Mouse (Mus musculus) fibroblast of lung, adult 2 months (primary cell): ENCODE results near the gene Sft2d2.

Experiments used
- DNase-seq: peaks from one replicate; pipeline ENCODE4 v3.0.0-alpha.2; 2011; ENCODE audit warnings: low read depth

The Sft2d2 gene

DNA sequence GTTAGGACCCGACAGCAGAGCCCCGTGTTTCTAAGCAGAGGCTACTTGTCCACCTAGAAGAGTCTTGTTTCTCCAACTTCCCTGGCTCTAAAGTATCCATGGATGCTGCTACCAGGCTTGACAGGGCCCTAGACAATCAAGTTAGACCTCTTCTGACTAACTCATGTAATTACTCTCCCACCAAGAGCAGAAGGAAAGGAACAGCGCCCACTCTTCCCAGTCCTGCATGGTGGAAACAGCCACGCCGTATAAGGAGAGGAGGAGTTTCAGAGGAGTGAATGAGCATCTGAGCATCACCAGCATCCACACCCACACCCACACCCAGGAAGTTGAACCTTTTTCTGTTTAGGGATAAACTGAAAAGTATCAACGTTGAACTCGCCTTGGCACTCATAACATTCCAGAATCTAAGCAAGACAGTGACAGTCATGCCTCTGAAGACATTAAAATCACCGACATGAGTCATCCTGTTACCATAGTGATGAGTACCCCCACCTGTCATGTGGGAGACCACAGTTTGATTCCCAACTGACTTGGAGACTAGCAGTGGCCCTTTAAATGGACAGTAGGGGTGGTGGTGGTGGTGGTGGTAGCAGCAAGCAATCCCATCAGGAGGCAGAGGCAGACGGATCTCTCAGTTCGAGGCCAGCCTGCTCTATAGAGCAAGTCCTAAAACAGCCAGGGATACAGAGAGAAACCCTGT is 3.5 kb downstream of the Sft2d2 start:
- DNase-seq, result no peak

DNA sequence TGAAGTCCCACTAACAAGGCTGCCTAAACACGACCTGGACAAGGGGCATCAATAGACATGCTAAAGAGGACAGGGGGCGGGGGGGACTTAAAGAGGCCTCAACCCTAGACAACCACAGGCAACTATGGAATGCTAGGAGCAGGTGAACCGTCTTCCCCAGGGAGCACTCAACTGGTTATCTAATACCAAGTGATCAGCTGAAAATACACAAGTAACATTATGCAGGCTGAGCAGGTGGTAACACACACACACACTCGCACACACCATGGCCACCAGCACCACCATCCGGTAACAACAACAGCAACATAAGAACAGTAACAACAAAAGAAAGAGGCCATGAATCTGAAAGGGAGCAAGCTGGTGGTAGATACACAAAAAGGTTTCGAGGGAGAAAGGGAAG is 4.2 kb downstream of the Sft2d2 start:
- DNase-seq, result no peak

DNA sequence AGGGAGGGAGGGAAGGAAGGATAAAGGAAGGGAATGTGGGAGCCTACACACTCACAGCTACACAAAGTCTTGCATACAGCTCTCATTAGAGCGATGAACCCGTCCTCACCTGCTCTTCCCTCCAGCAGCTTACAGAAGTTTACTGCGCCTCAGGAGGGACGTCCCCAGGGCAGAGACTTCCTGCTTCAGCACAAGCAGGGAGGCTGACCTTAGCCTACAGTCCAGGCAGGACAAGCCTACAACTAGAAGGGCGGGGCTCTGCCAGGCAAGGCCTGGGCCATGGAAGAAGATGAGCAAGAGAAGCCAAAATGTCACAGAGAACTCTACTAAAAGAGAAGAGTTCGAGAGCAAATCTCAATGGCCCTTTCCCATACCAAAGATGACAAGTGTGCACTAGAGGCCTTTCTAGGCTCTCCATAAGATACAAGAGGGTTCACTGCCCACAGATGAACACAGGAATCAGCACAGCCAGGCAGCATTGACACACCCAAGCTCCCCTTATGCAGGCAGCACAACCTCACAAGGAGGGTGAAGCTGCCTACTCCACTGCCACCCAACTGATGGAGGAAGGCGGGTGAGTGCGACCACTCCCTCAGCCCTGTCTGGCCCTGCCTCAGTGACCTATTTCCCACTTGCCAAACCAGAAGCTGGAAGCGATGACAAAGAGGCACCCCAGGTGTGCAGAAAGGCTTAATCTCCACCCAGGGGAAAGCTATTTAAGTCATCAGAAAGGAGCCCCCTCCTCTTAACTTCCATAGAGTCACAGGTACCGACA is 5.2 kb downstream of the Sft2d2 start:
- DNase-seq, result no peak

DNA sequence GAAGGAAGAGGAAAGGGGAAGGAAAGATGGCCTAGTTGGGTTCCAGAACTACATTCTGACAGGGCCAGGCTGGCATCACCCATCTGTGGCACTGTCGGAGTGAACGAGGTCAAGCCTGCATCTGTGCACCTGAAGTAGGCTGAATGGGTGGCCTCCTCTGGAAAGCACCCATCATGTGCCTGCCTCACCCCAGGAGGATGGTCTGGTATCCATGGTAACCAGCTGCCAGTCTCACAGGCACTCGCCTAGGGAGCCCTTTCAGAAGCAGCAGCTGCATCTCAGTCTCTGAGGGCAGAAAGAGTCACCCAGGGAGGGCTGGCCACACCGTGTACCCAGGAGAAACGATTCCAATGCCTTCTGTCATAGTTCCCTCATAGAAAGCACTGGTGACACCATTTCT is 6.9 kb downstream of the Sft2d2 start:
- no peak for DNase-seq

DNA sequence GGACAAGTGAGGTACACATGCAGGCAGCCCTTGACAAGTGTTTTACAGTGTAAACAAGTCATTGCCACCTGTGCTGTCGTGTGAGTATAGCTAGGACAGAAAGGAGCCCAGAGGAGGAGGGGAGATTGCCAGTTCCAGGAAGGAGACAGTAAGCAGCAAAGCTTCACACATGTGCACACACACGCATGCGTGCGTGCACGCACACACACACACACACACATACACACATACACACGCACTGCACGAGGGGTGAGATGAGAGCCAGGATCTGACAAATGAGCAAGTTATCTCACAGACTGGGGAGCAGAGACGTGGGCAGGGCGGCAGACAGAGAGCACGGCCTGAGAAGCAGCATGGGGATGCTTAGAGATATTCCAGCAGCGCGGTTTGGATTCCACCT is 7.7 kb downstream of the Sft2d2 start:
- no peak for DNase-seq

DNA sequence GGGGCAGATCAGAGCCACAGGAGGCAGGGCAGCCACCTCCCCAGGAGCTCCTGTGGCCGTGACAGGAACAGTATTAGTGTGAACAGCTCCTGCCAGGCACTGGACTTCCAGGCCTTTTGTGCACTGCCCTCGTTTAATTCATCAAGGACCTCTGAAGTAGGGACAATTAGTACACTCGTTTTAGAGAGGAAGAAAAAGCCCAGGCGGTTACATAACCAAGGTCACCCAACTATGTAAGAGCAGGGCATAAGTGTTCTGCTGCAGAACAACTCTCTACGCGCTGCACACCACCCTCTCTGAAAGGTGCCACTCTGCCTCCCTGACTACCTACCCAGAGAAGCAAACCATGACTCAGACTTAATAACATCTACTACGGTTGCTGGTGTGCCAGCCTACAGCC is 9.1 kb downstream of the Sft2d2 start:
- DNase-seq, result no peak

DNA sequence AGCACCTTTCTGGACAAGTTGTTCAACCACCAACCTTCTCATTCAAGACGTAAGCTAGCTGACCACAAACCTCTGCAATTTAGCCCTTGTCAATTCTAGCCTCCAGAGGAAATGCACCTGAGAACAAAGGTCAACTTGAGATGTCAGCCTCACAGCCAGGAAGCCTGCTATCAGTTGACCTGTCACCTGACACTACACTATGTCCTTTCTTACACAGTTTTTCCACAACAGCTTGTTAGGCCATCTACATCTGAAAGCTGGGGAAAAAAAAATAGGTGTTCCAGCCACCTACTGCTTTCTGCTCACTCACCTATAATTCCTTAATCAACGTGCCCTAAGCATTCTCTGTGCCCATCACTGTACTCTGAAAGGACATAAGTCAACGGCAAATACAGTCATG is 10.1 kb downstream of the Sft2d2 start:
- DNase-seq, result no peak

DNA sequence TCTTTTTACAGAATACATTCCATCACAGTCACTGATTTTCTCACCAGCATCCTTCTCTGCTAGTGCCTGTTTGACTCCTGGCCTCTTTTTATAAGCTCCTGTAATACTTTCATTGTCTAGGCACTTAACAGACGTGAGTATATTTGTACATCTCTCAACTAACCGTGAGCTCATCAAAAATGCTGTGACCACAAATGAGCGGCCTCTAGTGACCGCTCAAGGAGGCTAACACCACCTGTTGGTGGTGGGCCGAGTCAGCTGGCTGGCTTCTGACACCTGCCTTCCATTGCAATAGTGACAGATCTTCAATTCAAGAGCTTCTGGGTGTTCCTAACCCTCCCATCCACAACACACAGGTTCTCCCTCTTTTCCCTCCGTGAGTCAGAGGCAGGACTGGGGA is 10.8 kb downstream of the Sft2d2 start:
- DNase-seq, result no peak

DNA sequence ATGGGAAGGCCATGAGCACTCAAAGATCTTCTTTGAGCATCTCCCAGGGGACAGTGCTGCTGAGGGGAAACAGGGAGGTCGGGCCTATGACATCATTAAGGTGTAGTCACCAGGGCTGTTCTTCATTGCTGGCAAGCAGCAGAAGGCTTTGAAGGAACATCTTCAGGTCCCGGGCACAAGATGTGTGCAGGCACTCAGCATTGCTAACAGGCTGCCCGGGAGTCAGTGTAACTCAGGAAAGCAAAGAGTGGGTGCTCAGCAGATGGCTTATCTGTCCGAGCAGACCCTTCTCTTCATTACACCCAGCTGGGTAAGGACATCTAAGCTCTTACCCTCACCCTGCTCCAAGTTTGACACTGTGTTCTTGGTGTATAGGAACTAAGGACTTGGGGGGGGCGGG is 14.9 kb downstream of the Sft2d2 start:
- no peak for DNase-seq

DNA sequence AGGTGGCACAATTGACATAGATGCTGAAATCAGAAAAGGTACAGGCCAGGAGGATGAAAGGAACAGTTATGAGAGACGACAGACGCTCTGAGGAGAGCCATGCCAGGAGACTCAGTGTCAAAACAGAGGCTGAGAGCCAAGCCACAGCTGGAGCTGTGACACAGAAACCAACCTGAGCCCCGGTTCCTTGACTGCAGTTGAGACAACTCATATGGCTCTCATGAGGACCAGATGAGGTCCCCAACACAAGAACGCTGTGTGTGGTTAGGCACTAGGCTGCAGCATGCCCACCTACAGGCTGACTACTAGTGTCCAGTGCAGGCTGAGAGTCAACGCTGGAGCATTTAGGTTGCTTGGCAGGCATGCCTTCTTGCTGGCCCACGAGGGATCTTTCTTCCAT is 16.2 kb downstream of the Sft2d2 start:
- DNase-seq, result no peak

DNA sequence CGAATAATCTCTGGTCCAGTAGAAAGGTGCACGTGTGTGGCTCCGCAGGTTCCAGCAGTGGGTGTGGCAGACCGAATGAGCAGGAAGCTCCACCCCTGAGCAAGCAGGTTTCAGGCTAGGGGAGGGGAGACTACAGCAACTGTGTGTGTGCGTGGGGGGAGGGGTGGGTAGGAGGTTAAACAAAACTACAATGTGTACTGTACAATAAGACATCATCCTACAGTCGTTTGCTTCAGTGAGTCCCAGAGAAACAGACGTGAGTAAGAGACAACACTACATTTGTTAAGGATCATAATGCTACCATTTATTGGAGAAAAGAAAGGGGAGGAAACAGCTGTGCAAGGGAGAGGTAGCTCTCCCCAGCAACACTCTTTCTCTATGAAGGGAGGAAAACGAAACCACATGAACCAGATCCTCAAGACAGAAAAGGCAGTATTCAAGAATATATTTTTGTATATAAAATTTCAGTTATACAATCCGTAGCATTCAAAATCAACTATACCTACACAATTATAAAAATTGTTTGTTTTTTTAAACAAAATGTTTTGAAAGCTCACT is 20.1 kb downstream of the Sft2d2 start:
- DNase-seq, result no peak

DNA sequence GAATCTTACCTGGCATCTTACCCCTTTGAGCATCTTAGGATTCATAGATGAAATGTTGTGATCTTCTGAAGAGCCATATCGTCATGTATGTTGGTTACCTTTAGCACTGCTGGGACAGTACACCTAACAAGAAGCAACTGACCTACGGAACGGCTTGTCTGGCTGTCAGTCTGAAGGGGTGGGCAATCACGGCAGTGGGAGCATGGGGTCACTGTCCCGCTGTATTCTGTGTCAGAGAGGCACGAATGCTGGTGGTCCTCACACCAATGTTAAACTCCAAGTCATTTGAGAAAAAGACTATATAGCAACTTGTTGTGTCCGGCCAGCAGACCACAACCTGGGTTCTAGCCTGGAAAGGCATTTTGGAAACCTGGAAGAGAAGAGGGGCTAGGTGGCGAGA is 23.0 kb downstream of the Sft2d2 start:
- no peak for DNase-seq

DNA sequence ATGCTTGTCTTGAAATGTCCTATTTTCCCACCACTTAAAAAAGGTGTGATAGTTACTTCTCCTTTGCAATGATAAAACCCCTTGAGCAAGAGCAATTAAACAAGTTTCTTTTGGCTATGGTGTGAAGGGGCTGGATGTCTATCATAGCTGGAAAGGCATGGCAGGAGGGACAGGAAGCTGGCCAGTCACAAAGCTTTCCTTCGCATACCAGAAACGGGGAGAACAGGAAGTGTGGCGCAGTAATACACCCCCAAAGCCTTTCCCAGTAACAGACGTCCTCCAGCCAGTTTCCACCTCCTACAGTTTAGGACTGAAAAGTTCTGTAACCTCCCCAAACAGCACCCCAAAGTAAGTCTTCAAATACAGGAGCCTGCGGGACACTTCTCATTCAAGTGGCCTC is 24.1 kb downstream of the Sft2d2 start:
- no peak for DNase-seq

DNA sequence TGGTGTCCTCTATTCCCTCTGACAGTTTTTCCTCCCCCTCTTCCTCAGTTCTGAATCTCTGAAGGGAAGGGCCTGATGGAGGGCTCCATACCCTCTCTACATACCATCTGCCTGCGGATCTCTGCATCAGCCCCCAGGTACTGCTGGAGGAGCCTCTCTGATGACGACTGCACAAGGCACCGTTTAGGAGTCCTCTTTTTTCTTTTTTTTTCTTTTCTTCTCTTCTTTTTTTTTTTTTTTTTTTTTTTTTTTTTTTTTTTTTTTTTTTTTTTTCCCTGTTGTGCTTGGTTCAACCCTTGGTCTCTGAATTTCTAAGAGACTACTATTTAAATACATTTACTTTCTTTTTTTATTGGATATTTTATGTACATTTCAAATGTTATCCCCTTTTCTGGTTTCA is 24.8 kb downstream of the Sft2d2 start:
- DNase-seq, result no peak

DNA sequence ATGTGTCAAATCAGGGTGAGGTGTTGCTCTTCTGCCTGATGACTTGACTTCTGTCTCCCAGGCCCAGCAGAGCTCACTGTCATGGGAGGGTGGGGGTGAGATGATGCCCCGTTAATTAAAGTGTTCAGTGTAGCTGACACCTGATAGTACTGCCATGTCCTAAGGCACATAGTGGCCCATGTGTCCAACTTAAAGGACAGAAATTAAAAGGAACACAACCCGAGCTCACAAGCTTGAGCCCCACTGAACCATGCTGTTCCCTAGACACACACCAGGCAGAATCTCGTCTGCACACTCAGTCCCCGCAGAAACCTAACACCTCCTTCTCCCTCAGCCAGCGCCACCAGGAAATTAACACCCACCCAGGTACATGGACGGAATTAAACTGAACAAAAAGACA is 29.3 kb downstream of the Sft2d2 start:
- no peak for DNase-seq

DNA sequence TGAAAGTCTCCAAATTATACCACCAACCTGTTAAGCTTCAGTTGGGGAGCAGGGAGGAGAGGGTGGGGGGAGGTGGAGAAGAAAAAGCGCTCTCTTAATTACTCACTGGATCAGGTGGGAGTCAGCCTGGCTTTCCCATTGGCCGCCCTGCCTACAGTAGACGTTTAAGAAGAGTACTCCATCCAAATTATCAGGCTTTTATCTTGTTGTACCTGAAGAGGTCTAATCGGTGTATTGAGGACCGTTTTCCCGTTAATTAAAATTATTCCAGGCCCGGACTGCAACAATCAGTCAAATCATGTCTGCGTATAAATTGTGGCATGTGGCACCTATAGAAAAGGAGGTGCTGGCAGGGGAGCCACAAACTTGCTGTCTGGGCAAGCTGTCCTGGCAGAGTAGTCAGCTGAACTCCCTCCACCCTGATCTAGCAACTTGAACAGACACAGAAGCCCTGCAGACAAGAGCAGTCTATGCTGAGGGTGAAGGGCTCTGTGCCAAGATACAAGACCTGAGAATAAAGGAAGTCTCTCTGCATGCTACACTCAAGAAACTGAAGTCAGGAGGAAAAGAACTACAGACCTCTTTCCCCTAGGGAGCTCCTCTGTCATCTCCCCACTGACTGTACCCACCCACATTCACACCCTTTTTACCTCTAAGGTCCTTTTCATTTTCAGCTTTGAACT is 33.4 kb downstream of the Sft2d2 start, which contains the start of gene Tbx19:
TSS of gene Tbx19 (minus strand) at position 51 of the 683 bp plus-strand sequence.
- no peak for DNase-seq

DNA sequence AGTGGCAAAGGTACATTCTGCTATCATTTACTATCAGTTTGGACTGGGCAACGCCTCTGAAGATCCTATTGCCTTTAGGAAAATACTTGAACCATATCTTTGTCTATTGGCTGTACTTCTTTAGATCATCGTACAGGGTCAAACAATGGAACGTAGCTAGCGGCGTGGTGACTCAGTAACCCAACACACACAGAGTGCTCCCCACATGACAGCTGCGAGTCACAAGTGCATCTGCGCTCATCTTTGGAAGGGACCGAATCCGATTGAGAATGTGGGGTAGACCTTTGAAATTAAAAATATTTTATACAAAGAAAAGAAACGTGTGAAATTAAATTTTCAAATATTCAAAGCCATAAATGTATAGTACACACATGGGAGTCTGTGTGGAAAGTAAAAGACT is 35.4 kb downstream of the Sft2d2 start:
- DNase-seq, result no peak

DNA sequence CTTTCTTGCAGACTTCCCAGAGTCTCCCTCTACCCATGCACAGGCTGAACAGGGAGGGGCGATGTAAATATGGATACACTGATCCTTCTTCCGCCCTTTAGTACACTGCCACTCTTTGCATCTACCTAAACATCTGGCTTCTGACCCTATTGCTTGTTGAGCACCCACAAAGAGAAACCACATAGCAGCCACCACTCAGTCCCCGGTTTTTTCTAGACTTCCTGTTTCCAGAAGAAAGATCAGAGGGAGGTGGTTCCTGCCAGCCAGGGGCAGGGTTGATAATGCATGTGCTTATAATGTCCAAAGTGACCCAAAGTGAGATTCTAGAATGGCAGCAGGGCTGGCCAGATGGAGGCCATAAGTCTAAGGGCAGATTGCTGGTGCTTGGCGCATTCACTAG is 40.1 kb downstream of the Sft2d2 start:
- no peak for DNase-seq

DNA sequence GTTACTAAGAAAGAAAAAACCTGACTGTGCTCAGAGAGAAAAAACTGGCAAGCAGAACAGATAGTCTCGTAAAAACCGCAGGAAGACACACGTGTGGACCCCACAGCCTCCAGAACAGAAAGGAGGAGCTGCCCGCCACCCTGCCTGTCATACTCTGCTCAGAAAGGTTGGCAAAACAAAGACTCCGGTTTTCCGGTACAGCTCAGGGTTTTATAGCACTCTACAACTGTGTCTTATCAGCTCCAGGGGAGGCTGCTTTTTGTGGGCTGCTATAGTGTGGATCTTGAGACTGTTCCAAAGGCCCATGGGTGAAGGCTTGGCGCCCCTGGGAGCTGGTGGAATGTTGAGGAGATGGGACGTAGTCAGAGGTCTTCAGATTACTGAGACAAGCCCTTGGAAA is 43.0 kb downstream of the Sft2d2 start:
- no peak for DNase-seq

DNA sequence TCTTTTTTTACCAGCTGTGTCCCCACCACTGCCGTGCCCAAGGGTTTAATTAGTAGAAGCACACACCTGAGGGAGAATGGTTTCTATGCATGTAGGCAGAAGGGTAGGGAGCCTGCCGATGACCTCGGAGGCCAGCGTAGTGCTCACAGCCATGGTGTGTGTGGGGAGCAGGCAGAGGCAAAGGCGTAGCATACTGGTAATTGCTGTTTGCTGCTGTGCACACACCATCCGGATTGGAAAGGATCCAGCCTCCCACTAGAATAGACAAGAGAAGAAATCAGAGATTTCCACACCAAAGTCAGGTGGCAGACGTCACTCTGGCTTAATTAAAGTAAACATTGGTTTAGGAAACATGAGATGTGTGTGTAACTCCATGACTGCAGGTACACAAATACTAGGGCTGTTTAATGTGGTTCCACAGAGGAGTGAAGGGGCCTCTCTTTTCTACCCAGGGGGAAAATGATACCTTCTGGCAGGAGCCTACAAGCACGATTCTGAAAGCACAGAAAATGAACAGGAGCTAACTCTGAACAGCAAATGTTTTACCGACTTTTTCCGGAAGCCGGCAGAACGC is 51.8 kb downstream of the Sft2d2 start:
- no peak for DNase-seq

DNA sequence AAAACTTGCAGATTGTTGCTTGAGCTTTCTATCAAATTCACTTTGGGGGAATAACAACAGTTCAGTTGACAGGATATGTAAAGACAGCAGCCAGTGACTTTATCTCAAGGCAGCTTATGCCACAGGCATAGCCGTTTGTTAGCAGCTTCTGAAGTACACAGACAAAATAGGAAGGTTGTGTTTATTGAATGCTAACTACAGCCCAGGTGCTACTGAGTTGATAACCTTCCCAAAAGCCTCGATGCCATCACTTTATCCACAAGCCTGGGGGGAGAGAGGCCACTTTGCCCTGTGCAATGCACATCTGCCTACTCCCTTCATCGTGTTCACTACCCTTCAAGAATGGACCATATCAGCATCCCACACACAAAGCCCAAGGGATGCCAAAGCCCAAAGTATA is 54.0 kb downstream of the Sft2d2 start:
- no peak for DNase-seq

DNA sequence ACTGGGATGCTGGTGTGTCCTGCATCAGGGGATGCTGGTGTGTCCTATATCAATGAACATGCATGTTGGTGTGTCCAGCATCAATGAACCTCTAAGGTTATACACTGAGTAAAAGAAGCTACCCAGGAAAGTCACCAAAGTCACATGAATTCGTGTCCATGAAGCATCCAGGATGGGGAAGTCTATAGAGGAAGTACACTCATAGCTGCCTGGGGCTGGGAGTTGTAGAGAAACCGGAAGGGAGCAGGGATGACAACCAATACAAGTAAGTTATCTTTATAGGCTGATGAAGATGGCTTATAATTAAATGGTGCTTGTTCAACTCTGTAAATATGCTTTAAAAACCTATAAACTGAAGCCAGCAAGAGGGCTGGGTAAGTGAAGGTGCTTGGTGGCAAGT is 60.4 kb downstream of the Sft2d2 start:
- DNase-seq, result no peak

DNA sequence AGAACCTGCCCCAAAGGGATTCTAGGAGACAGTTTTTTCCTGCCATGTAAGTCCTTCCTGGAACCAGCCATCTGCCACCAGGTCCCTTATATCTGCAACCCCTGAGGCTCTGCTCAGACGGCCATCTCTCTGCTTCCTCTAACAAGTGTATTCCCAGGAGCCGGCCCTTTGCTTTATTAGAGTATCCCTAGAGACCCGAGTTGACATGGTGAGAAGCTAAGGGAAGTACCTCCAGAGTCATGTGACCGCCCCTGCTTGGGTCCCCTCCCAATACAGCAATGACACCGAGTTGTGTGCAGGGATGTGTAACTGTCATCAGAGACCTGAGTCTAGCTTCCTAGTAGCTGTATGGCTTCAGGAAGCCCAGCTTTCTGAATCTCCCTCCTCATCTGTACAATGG is 61.0 kb downstream of the Sft2d2 start:
- DNase-seq, result no peak
